Mouse (Mus musculus) erythroblast, embryonic 14.5 days (primary cell): ENCODE results near the gene Bptf.

ENCODE experiments used
- GATA1 ChIP-seq: IDR thresholded peaks from 2 replicates; pipeline ENCODE4 v1.6.1; 2012; ENCODE audit warnings: low read length, inconsistent platforms, mixed read lengths
- TAL1 ChIP-seq: IDR thresholded peaks from 3 replicates; pipeline ENCODE4 v1.6.1; 2012; ENCODE audit warnings: low read length, inconsistent platforms, mixed read lengths

- no peak for TF ChIP-seq TAL1
- TF ChIP-seq GATA1: no peak
Measured at GRCm38 (mm10) chr11:107034085-107034810, 97.7 kb downstream of the Bptf start.
